8 mouse cellular contexts compared by ENCODE assay signal in the genomic region with DNA sequence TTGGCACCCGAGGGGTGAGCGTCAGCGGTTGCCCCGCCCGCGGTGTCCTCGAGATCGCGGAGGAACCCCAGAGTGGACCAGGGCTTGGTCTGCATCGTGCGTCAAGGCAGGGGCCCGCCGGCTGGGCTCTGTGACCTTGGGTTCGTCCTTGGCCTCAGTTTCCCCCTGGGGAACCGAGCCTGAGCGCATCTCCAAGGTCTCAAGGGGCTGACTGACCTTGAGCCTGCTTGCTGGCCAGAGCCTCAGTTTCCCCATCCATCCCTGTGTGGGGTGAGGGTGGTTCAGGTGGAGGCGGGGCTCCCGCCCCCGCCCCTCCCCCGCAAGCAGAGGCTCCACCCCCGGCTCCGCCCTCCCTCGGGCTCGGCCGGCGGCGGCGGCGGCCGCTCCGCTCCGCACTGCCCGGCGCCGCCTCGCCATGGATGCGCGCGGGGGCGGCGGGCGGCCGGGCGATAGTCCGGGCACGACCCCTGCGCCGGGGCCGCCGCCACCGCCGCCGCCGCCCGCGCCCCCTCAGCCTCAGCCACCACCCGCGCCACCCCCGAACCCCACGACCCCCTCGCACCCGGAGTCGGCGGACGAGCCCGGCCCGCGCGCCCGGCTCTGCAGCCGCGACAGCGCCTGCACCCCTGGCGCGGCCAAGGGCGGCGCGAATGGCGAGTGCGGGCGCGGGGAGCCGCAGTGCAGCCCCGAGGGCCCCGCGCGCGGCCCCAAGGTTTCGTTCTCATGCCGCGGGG. TPM values are rescaled to one million over a fixed set of nuclear protein-coding genes. Genes with fewer than 3 reads are reported as not detected.
DNase-seq lines count a peak whose midpoint lies in the region; ATAC-seq and TF ChIP-seq lines count a peak whose summit lies in the region.

A gene (plus strand): TSS at position 381 of the 734 bp plus-strand sequence.

- H3K9me3 ChIP-seq in kidney, embryonic 14.5 days (ENCODE audit: control insufficient read depth, low read length), result no peaks in the 10 kb centered on the region
- H3K9me3 ChIP-seq in MEL (replicated peaks; ENCODE audit: insufficient read depth, low read length), result no peaks in the 10 kb centered on the region
- H3K9me3 ChIP-seq in embryonic facial prominence, embryonic 15.5 days (replicated peaks), result no peaks in the 10 kb centered on the region
- H3K9me3 ChIP-seq in hindbrain, postnatal 0 days (ENCODE audit: low read length), result no peaks in the 10 kb centered on the region
- no peaks in the 10 kb centered on the region for H3K9me3 ChIP-seq in midbrain, embryonic 11.5 days (ENCODE audit: control insufficient read depth, low read length)

- peak within 1 kb of the TSS; percentile 90 for H3K4me2 ChIP-seq in kidney, embryonic 14.5 days (replicated peaks; ENCODE audit: low read depth, low read length)
- H3K4me2 ChIP-seq in embryonic facial prominence, embryonic 15.5 days (replicated peaks), result peak within 1 kb of the TSS; percentile 98
- H3K4me2 ChIP-seq in hindbrain, postnatal 0 days (ENCODE audit: low read depth, low read length), result peak within 1 kb of the TSS; percentile 88
- H3K4me2 ChIP-seq in midbrain, embryonic 11.5 days, result peak within 1 kb of the TSS; percentile 92

- H3K79me2 ChIP-seq in MEL (ENCODE audit: control insufficient read depth, insufficient read depth, low read length, poor library complexity), result no peaks in the 10 kb centered on the region

- ATAC-seq in kidney, embryonic 14.5 days (ENCODE audit: low FRiP score, low TSS enrichment), result 0 out of 2 replicates have a peak, but pooled peaks have one; percentile 12
- no peak for ATAC-seq in embryonic facial prominence, embryonic 15.5 days (ENCODE audit: insufficient number of reproducible peaks, low FRiP score, low TSS enrichment, low read depth)
- ATAC-seq in hindbrain, postnatal 0 days, result peak; percentile 60
- ATAC-seq in midbrain, embryonic 11.5 days (ENCODE audit: low FRiP score), result peak; percentile 61; the same call in 1 of the 2 replicates

- 2% methylated on average over 37 of the region's 91 CpGs for WGBS in kidney, embryonic 14.5 days
- 4% methylated on average over 29 of the region's 91 CpGs for WGBS in embryonic facial prominence, embryonic 15.5 days
- 1% methylated on average over 64 of the region's 91 CpGs for WGBS in hindbrain, postnatal 0 days
- WGBS in midbrain, embryonic 11.5 days, result 2% methylated on average over 63 of the region's 91 CpGs

- no peak for TF ChIP-seq CTCF in MEL (IDR thresholded peaks at IDR 0.05 in 2 of 3, conservative IDR thresholded peaks at IDR 0.05 in 1 of 3; ENCODE audit: control insufficient read depth in 1 of 3, insufficient read depth in 1 of 3, low read depth in 2 of 3, low read length in 3 of 3, poor library complexity in 1 of 3, severe bottlenecking in 1 of 3)
- no peak for TF ChIP-seq CTCF in hindbrain, postnatal 0 days (IDR thresholded peaks at IDR 0.05; ENCODE audit: low read depth)

- TF ChIP-seq POLR2A in MEL (IDR thresholded peaks at IDR 0.05; ENCODE audit: control insufficient read depth in 1 of 2, insufficient read depth in 1 of 2, low read depth in 1 of 2, low read length in 2 of 2, poor library complexity in 1 of 2), result no peak

- peaks cover 35% of the 10 kb centered on the region for H3K27me3 ChIP-seq in kidney, embryonic 14.5 days (ENCODE audit: control insufficient read depth, insufficient read depth, low read length)
- peaks cover 0 to 2% of the 10 kb centered on the region in 2 experiments; a peak in 2 of 4 replicates for H3K27me3 ChIP-seq in MEL (ENCODE audit: control insufficient read depth in 1 of 2, insufficient read depth in 2 of 2, low read length in 2 of 2)
- peaks cover 59% of the 10 kb centered on the region for H3K27me3 ChIP-seq in embryonic facial prominence, embryonic 15.5 days
- H3K27me3 ChIP-seq in hindbrain, postnatal 0 days (ENCODE audit: insufficient read depth, low read length), result no peaks in the 10 kb centered on the region
- peaks cover 41% of the 10 kb centered on the region for H3K27me3 ChIP-seq in midbrain, embryonic 11.5 days (ENCODE audit: control insufficient read depth, insufficient read depth, low read length)

- peak within 1 kb of the TSS; percentile 40 for H3K9ac ChIP-seq in kidney, embryonic 14.5 days (ENCODE audit: low read depth, low read length)
- H3K9ac ChIP-seq in MEL (ENCODE audit: control insufficient read depth, low read depth, low read length, poor library complexity, severe bottlenecking), result peak within 1 kb of the TSS; percentile 56
- H3K9ac ChIP-seq in embryonic facial prominence, embryonic 15.5 days, result peak within 1 kb of the TSS; percentile 1; the same call in 1 of the 2 replicates
- H3K9ac ChIP-seq in hindbrain, postnatal 0 days (replicated peaks; ENCODE audit: low read length), result peak within 1 kb of the TSS; percentile 82
- H3K9ac ChIP-seq in midbrain, embryonic 11.5 days (ENCODE audit: low read length), result peak within 1 kb of the TSS; percentile 54

- no peak for TF ChIP-seq RAD21 in MEL (IDR thresholded peaks at IDR 0.05; ENCODE audit: low read depth, low read length)

- DNase-seq in kidney, postnatal 14 days, result no peak
- DNase-seq in MEL (ENCODE audit: low read depth, low spot score), result no peak
- DNase-seq in hindbrain, postnatal 0 days (ENCODE audit: low spot score), result peak; percentile 68
- no peak for DNase-seq in midbrain, embryonic 11.5 days (ENCODE audit: low spot score, missing footprints)
- no peak for DNase-seq in urinary bladder, postnatal 25 days (ENCODE audit: low spot score)
- DNase-seq in adrenal gland, postnatal 10 days, result no peak

- no peak within 1 kb of the TSS for H3K27ac ChIP-seq in kidney, embryonic 14.5 days (ENCODE audit: low read depth, low read length)
- no peak within 1 kb of the TSS for H3K27ac ChIP-seq in MEL (ENCODE audit: control insufficient read depth, low read depth, low read length)
- H3K27ac ChIP-seq in embryonic facial prominence, embryonic 15.5 days (replicated peaks), result no peak within 1 kb of the TSS
- peak within 1 kb of the TSS; percentile 76 for H3K27ac ChIP-seq in hindbrain, postnatal 0 days
- H3K27ac ChIP-seq in midbrain, embryonic 11.5 days (ENCODE audit: low read depth, low read length), result no peak within 1 kb of the TSS

- H3K4me1 ChIP-seq in kidney, embryonic 14.5 days (ENCODE audit: control insufficient read depth, insufficient read depth, low read length), result peaks cover 12% of the 10 kb centered on the region; the same call in 1 of the 2 replicates
- peaks cover 0 to 9% of the 10 kb centered on the region in 2 experiments; a peak in 2 of 4 replicates for H3K4me1 ChIP-seq in MEL (ENCODE audit: control insufficient read depth in 1 of 2, insufficient read depth in 2 of 2, low read length in 2 of 2)
- peaks cover 21% of the 10 kb centered on the region for H3K4me1 ChIP-seq in embryonic facial prominence, embryonic 15.5 days
- no peaks in the 10 kb centered on the region for H3K4me1 ChIP-seq in hindbrain, postnatal 0 days (ENCODE audit: insufficient read depth, low read length)
- H3K4me1 ChIP-seq in midbrain, embryonic 11.5 days (ENCODE audit: control insufficient read depth, insufficient read depth, low read length), result peaks cover 13% of the 10 kb centered on the region

- TF ChIP-seq EP300 in MEL (IDR thresholded peaks at IDR 0.05; ENCODE audit: low read depth in 1 of 2, low read length in 2 of 2), result no peak

- peaks cover 7% of the 10 kb centered on the region for H3K36me3 ChIP-seq in kidney, embryonic 14.5 days (ENCODE audit: control insufficient read depth, insufficient read depth, low read length)
- H3K36me3 ChIP-seq in MEL (ENCODE audit: control insufficient read depth in 1 of 2, insufficient read depth in 2 of 2, low read length in 2 of 2), result peaks cover 0 to 6% of the 10 kb centered on the region in 2 experiments; a peak in 2 of 4 replicates
- peaks cover 7% of the 10 kb centered on the region for H3K36me3 ChIP-seq in embryonic facial prominence, embryonic 15.5 days
- peaks cover 8% of the 10 kb centered on the region; the same call in 1 of the 2 replicates for H3K36me3 ChIP-seq in hindbrain, postnatal 0 days (ENCODE audit: insufficient read depth, low read length)
- H3K36me3 ChIP-seq in midbrain, embryonic 11.5 days (ENCODE audit: control insufficient read depth, insufficient read depth, low read length), result peaks cover 5% of the 10 kb centered on the region

- peak within 1 kb of the TSS; percentile 54 for H3K4me3 ChIP-seq in kidney, embryonic 14.5 days (ENCODE audit: low read length)
- H3K4me3 ChIP-seq in MEL (ENCODE audit: control insufficient read depth in 1 of 2, insufficient read depth in 1 of 2, low read depth in 2 of 2, low read length in 2 of 2), result peak within 1 kb of the TSS; percentile 54 to 63; a peak in 3 of 4 replicates
- peak within 1 kb of the TSS; percentile 56 for H3K4me3 ChIP-seq in embryonic facial prominence, embryonic 15.5 days (replicated peaks)
- H3K4me3 ChIP-seq in hindbrain, postnatal 0 days (ENCODE audit: low read length), result peak within 1 kb of the TSS; percentile 76
- peak within 1 kb of the TSS; percentile 60 for H3K4me3 ChIP-seq in midbrain, embryonic 11.5 days (ENCODE audit: low read depth, low read length)

TF ChIP-seq in MEL, 35 proteins besides CTCF, POLR2A, EP300 and RAD21 (continues in another document):
- TF ChIP-seq ETS1 (IDR thresholded peaks at IDR 0.05; ENCODE audit: low read depth, low read length) (no peak), TAL1 (IDR thresholded peaks at IDR 0.05; ENCODE audit: low read length) (no peak), SIN3A (IDR thresholded peaks at IDR 0.05; ENCODE audit: low read length) (no peak), ZMIZ1 (IDR thresholded peaks at IDR 0.05; ENCODE audit: low read depth, low read length) (no peak), MYC (IDR thresholded peaks at IDR 0.05; ENCODE audit: low read depth, low read length) (no peak), TBP (IDR thresholded peaks at IDR 0.05; ENCODE audit: low read depth, low read length) (no peak), MAFK (IDR thresholded peaks at IDR 0.05; ENCODE audit: borderline replicate concordance, low read depth, low read length) (no peak), MYB (IDR thresholded peaks at IDR 0.05; ENCODE audit: low read depth, low read length) (no peak), KAT2A (conservative IDR thresholded peaks at IDR 0.05; ENCODE audit: low read depth, low read length) (no peak), NRF1 (IDR thresholded peaks at IDR 0.05; ENCODE audit: insufficient read depth, low read depth, low read length, poor library complexity, severe bottlenecking) (no peak), RCOR1 (IDR thresholded peaks at IDR 0.05; ENCODE audit: low read depth, low read length) (no peak)

RNA-seq across cellular contexts. Expression of the gene that starts here (rescaled TPM):
- polyA plus RNA-seq in kidney, embryonic 14.5 days (2014; fragmentation: Nextera tagmentation; extraction: Ambion mirVana), result 0.11 and 0.14 TPM in 2 replicates
- 0.42 and 0.59 TPM in 2 replicates for total RNA-seq in MEL (2012; rRNA removed)
- 1 to 10 TPM in 1 of 2 experiments, not detected in 1; 1.6 TPM for polyA plus RNA-seq in MEL (2012; ENCODE audit: insufficient read depth in 1 of 2, insufficient read length in 2 of 2, low read depth in 1 of 2, low replicate concordance in 2 of 2, missing spikeins in 1 of 2)
- polyA plus RNA-seq in embryonic facial prominence, embryonic 15.5 days (2015; fragmentation: Nextera tagmentation; extraction: Ambion mirVana), result 0.07 and 0.13 TPM in 2 replicates
- total RNA-seq in hindbrain, postnatal 0 days (2014; rRNA removed), result 92.6 and 101 TPM in 2 replicates
- polyA plus RNA-seq in hindbrain, postnatal 0 days (2015; fragmentation: Nextera tagmentation; extraction: Ambion mirVana), result 5.5 and 6.6 TPM in 2 replicates
- 0.22 TPM in 2 replicates for polyA plus RNA-seq in midbrain, embryonic 11.5 days (2014; fragmentation: Nextera tagmentation; extraction: Ambion mirVana)
- 1 to 10 TPM; 7.2 to 8.7 TPM for total RNA-seq in adrenal gland, postnatal 10 days (2021)

Comparison
In these comparisons a context has a peak if more than half of its experiments do, and no peak if none do; other contexts are left out.
1. Peak in ATAC-seq, H3K4me3 ChIP-seq, H3K9ac ChIP-seq and H3K4me2 ChIP-seq in kidney, embryonic 14.5 days; RNA of the gene not detected or under 1 TPM.
2. Peak in ATAC-seq, H3K4me3 ChIP-seq, H3K9ac ChIP-seq and H3K4me2 ChIP-seq in midbrain, embryonic 11.5 days; RNA of the gene not detected or under 1 TPM.
3. H3K9ac ChIP-seq: peak in every context shown above with its lines; median percentile 82 in hindbrain, postnatal 0 days; 56 in MEL; 54 in midbrain, embryonic 11.5 days; 40 in kidney, embryonic 14.5 days; 1 in embryonic facial prominence, embryonic 15.5 days.